Mouse (Mus musculus): Measurements from ENCODE around the gene Klk13. TPM values are rescaled to one million over a fixed set of nuclear protein-coding genes. Genes with fewer than 3 reads are reported as not detected.
"Not testable (repeated sequence)": the region's sequence is repeated elsewhere in the genome, so short reads cannot be mapped to it uniquely, and the experiment has no call there.

Gene Klk13
- polyA plus RNA-seq (2014; fragmentation: Nextera tagmentation; extraction: Ambion mirVana) = 0.86 and 1.2 TPM in 2 replicates

DNA sequence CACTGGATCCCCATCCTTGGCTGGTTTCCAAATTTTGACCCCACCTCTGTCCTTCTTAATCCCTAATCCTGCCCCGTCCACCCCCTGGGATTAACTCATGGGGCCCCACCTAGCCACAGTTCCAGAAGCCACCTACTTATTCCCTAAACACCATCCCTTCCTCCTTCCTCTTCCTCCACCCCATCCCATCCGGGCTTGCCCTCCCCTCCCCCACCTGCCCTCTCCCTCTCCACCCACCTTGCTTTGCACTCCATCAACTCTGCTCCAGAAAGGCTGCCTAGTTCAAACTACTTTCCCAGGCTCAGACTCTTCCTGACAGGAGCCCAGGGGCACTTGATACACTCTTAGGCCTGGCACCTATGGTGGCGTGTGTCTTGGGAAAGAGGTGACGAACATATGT lies at the start of gene Klk13:
Gene Klk13 (plus strand): TSS at position 301 of the 400 bp plus-strand sequence.
- Histone ChIP-seq H3K4me3 (ENCODE audit: low read depth, low read length) (no peak within 1 kb of the TSS), H3K4me1 (replicated peaks; ENCODE audit: control insufficient read depth, insufficient read depth, low read length) (no peaks in the 10 kb centered on the region), H3K27me3 (replicated peaks; ENCODE audit: control insufficient read depth, insufficient read depth, low read length) (no peaks in the 10 kb centered on the region), H3K27ac (ENCODE audit: low read depth) (no peak within 1 kb of the TSS), H3K36me3 (ENCODE audit: control insufficient read depth, insufficient read depth, low read length) (no peaks in the 10 kb centered on the region), H3K4me2 (ENCODE audit: low read length) (peak within 1 kb of the TSS; percentile 6; the same call in 1 of the 2 replicates), H3K9ac (ENCODE audit: low read length) (no peak within 1 kb of the TSS), H3K9me3 (ENCODE audit: control insufficient read depth, low read length) (no peaks in the 10 kb centered on the region)
- 64% methylated on average over 4 of the region's 4 CpGs for WGBS
- ATAC-seq (replicated peaks; ENCODE audit: low FRiP score, low TSS enrichment, low read depth) (no peak), DNase-seq (ENCODE audit: low spot score) (no peak)

DNA sequence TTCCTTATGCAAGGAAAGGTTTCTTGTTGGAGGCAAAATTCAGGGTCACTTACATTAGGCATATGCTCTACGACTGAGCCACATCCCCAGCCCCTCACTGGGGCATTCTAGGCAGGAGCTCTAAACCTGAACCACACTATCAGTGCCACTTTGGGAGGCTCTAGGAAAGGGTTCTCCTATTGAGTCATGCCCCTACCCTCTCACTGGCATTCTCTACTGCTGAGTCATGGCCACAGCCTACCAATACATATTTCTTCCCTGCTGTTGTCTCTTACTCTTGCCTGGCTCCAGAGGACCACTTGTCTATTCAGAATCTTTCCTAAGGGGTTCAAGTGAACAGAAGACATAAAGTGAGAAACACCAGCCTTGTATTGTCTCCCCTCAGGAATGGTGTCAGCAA lies 49.6 kb upstream of the Klk13 start:
- WGBS = 91% methylated on average over 1 of the region's 1 CpGs
- H3K4me2 ChIP-seq (ENCODE audit: low read length) = no peak overlapping the region
- no peak overlapping the region for H3K4me3 ChIP-seq (ENCODE audit: low read depth, low read length)
- H3K9ac ChIP-seq (ENCODE audit: low read length) = no peak overlapping the region
- H3K4me1 ChIP-seq (replicated peaks; ENCODE audit: control insufficient read depth, insufficient read depth, low read length) = no peaks in the 10 kb centered on the region
- no peaks in the 10 kb centered on the region for H3K36me3 ChIP-seq (ENCODE audit: control insufficient read depth, insufficient read depth, low read length)
- no peak overlapping the region for H3K27ac ChIP-seq (ENCODE audit: low read depth)
- ATAC-seq (replicated peaks; ENCODE audit: low FRiP score, low TSS enrichment, low read depth) (no peak), DNase-seq (ENCODE audit: low spot score) (no peak)
- no peaks in the 10 kb centered on the region for H3K9me3 ChIP-seq (ENCODE audit: control insufficient read depth, low read length)
- H3K27me3 ChIP-seq (replicated peaks; ENCODE audit: control insufficient read depth, insufficient read depth, low read length) = no peaks in the 10 kb centered on the region

DNA sequence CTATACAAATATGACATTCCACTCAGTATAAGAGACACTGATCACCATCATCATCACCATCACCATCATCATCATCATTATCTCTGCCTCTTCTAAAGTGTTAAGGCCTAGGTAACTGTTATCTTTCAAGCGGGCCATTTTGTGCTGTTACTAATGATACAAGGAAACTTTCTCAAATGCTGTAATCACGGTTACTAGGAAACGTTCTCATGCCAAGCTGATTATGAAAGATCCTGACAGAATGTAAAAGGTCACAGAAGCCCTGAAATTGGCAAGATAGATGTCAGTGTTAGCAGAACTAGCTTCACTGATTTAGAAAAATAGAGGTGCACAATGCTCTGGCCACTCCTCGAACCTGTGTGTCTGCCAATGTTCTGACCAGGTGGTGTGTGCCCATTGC lies 45.1 kb upstream of the Klk13 start:
- ATAC-seq (replicated peaks; ENCODE audit: low FRiP score, low TSS enrichment, low read depth); H3K36me3 ChIP-seq (ENCODE audit: control insufficient read depth, insufficient read depth, low read length); H3K4me3 ChIP-seq (ENCODE audit: low read depth, low read length); H3K4me2 ChIP-seq (ENCODE audit: low read length); H3K4me1 ChIP-seq (replicated peaks; ENCODE audit: control insufficient read depth, insufficient read depth, low read length); H3K27ac ChIP-seq (ENCODE audit: low read depth); H3K9me3 ChIP-seq (ENCODE audit: control insufficient read depth, low read length); H3K27me3 ChIP-seq (replicated peaks; ENCODE audit: control insufficient read depth, insufficient read depth, low read length); DNase-seq (ENCODE audit: low spot score); H3K9ac ChIP-seq (ENCODE audit: low read length): not testable (repeated sequence)
- 84% methylated on average over 4 of the region's 4 CpGs for WGBS

DNA sequence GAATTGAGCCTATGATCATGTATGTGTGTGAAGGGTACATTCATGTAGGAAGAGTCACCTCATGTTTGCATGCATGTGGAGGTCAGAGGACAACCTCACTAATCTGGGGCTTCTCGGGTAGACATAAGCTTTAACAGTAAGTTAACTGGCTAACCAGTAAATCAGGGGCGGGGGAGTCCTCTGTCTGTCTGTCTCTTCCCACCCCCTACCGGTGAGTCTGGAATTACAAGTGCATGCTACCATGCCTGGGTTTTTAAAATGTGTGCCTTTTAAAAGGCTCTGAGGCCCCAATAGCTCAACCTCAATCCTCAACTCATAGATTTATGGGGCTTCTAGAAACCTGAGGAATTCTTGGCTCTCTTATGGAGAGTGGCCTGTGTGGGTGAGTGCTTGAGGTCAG lies 43.8 kb upstream of the Klk13 start:
- WGBS = 23% methylated on average over 3 of the region's 3 CpGs
- Histone ChIP-seq H3K4me2 (ENCODE audit: low read length) (no peak overlapping the region), H3K9me3 (ENCODE audit: control insufficient read depth, low read length) (no peaks in the 10 kb centered on the region)

DNA sequence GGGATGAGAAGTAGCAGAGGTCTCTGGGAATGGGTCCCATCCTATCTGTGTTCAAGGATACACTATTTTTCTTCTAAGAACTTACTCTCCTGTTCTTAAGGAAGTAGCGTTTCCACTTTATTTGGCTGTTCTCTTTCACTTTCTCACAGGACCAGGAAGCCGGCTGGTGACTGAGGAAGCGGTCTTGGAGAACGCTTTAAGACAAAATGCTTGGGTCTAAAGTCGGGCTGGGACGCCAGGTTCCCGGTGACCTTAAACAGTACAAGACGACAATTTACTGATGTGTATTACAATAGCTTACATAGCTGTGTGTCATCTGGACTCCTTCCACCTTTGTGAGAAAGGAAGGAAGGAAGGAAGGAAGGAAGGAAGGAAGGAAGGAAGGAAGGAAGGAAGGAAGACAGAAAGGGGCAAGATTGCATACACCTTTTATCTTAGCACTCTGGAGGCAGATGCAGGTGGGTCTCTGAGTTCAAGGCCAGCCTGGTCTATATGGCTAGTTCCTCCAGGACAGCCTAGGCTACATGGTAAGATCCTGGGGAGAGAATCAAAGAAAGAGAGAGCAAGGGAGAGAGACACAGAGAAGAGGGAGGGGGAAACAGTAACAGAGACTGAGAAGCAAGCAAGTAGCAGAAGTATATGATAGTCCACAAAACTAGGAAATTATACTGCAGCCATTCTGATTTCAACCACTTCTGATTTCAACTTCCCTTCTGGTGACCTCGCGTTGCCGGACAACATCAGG lies 41.1 kb upstream of the Klk13 start:
- peak; percentile 36; the same call in 1 of the 2 replicates for ATAC-seq (replicated peaks; ENCODE audit: low FRiP score, low TSS enrichment, low read depth)
- peak overlapping the region; percentile 35; the same call in 1 of the 2 replicates for H3K9ac ChIP-seq (ENCODE audit: low read length)
- WGBS = 68% methylated on average over 11 of the region's 11 CpGs

More for the DNA sequence above, 43.8 kb upstream of the Klk13 start:
- no peak overlapping the region for H3K27ac ChIP-seq (ENCODE audit: low read depth)
- DNase-seq (ENCODE audit: low spot score) (peak; percentile 62), ATAC-seq (replicated peaks; ENCODE audit: low FRiP score, low TSS enrichment, low read depth) (no peak)
- no peaks in the 10 kb centered on the region for H3K36me3 ChIP-seq (ENCODE audit: control insufficient read depth, insufficient read depth, low read length)
- H3K9ac ChIP-seq (ENCODE audit: low read length) = no peak overlapping the region
- H3K27me3 ChIP-seq (replicated peaks; ENCODE audit: control insufficient read depth, insufficient read depth, low read length) = no peaks in the 10 kb centered on the region
- no peak overlapping the region for H3K4me3 ChIP-seq (ENCODE audit: low read depth, low read length)
- peaks cover 13% of the 10 kb centered on the region for H3K4me1 ChIP-seq (replicated peaks; ENCODE audit: control insufficient read depth, insufficient read depth, low read length)

DNA sequence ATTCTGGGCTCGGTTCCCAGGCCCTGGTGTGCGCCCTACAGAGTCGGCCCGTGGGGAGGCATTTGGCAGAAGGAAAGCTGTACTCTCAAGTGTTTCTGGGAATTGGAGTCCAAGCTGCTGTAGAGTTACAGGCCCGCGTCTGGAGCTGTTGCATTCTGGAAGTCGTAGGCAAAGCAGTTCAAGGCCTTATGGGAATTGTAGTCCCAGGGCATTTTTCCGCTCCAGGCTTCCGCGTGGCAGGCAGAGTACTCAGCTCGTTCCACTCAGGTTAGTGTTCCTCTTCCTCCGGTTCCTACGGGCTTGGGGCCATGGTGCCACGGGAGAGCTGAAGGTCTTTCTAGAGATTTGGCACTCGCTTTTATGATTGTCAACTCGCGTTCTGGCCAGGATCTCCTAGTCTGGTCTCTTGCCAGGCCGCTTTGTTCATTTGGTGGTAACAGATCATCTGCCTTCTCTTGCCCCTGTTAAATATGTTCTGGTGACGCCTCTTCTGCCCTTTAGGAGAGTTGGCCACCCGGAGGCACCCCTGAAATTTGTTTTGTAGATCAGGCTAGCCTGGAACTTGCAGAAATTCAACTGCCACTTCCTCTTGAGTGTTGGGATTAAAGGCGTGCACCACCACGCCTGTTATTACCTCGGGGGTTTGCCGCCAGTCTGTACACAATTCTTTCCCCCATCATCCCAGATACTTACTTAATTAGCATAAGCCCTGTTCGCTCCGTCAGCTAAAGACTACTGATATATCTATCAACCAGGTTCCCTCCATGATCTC lies 40.4 kb upstream of the Klk13 start, which contains the start of gene Ctu1:
Gene Ctu1 (plus strand): TSS at position 208 of the 772 bp plus-strand sequence.
- ATAC-seq (replicated peaks; ENCODE audit: low FRiP score, low TSS enrichment, low read depth) (peak; percentile 86), DNase-seq (ENCODE audit: low spot score) (peak; percentile 88)
- H3K9me3 ChIP-seq (ENCODE audit: control insufficient read depth, low read length) = 0 out of 2 replicates have a peak, but pooled peaks cover 4% of the 10 kb centered on the region
- H3K9ac ChIP-seq (ENCODE audit: low read length) = peak within 1 kb of the TSS; percentile 75
- WGBS = under 1% methylated on average over 26 of the region's 26 CpGs
- H3K27ac ChIP-seq (ENCODE audit: low read depth) = peak within 1 kb of the TSS; percentile 38; the same call in 1 of the 2 replicates
- H3K4me2 ChIP-seq (ENCODE audit: low read length) = peak within 1 kb of the TSS; percentile 69
- no peaks in the 10 kb centered on the region for H3K27me3 ChIP-seq (replicated peaks; ENCODE audit: control insufficient read depth, insufficient read depth, low read length)
- H3K4me3 ChIP-seq (ENCODE audit: low read depth, low read length) = peak within 1 kb of the TSS; percentile 82
- peaks cover 13% of the 10 kb centered on the region for H3K4me1 ChIP-seq (replicated peaks; ENCODE audit: control insufficient read depth, insufficient read depth, low read length)
- peaks cover 26% of the 10 kb centered on the region for H3K36me3 ChIP-seq (ENCODE audit: control insufficient read depth, insufficient read depth, low read length)

More for the DNA sequence above, 41.1 kb upstream of the Klk13 start:
- Histone ChIP-seq H3K4me3 (ENCODE audit: low read depth, low read length) (peak overlapping the region; percentile 82), H3K36me3 (ENCODE audit: control insufficient read depth, insufficient read depth, low read length) (peaks cover 18% of the 10 kb centered on the region), H3K4me1 (replicated peaks; ENCODE audit: control insufficient read depth, insufficient read depth, low read length) (peaks cover 13% of the 10 kb centered on the region), H3K27me3 (replicated peaks; ENCODE audit: control insufficient read depth, insufficient read depth, low read length) (no peaks in the 10 kb centered on the region), H3K9me3 (ENCODE audit: control insufficient read depth, low read length) (no peaks in the 10 kb centered on the region), H3K4me2 (ENCODE audit: low read length) (peak overlapping the region; percentile 69), H3K27ac (ENCODE audit: low read depth) (no peak overlapping the region; the same call in 1 of the 2 replicates)
- no peak for DNase-seq (ENCODE audit: low spot score)

DNA sequence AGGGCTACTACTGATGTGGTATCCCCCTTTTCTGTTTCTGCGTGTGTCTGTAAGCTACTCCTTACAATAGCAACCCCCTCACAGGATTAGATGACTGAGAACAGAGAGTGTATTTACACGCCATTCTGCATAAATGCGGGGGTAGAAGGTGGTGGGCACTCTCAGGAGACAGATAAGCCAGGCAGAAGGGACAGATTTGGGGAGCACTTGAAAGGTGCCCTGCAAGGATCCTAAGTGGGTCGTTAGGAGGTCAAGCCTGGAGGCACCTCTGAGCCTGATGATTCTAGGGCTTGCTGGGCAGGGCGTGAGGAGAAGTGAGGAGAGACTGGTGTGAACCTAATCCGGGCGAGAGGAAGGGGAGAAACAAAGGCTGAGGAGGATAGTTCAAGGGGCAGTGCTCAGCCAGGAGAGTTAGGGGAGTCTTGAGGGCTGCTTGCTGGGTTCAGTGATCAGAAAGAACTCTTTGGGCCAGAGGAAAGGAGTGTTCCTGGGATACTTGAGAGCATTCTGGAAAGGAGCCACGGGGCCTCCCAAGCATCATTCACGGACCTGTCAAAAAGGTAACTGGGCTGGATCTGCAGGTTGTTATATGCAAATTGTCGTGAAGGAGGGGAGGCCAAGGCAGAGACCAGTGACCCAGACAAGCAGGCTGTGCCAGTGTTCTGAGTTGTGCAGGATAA lies 39.6 kb upstream of the Klk13 start:
- Histone ChIP-seq H3K27ac (ENCODE audit: low read depth) (no peak overlapping the region), H3K4me3 (ENCODE audit: low read depth, low read length) (peak overlapping the region; percentile 82), H3K9me3 (ENCODE audit: control insufficient read depth, low read length) (peaks cover 9% of the 10 kb centered on the region; the same call in 1 of the 2 replicates), H3K36me3 (ENCODE audit: control insufficient read depth, insufficient read depth, low read length) (peaks cover 33% of the 10 kb centered on the region), H3K27me3 (replicated peaks; ENCODE audit: control insufficient read depth, insufficient read depth, low read length) (no peaks in the 10 kb centered on the region), H3K4me2 (ENCODE audit: low read length) (peak overlapping the region; percentile 69), H3K4me1 (replicated peaks; ENCODE audit: control insufficient read depth, insufficient read depth, low read length) (peaks cover 13% of the 10 kb centered on the region), H3K9ac (ENCODE audit: low read length) (peak overlapping the region; percentile 75)
- ATAC-seq (replicated peaks; ENCODE audit: low FRiP score, low TSS enrichment, low read depth) = no peak
- WGBS = 7% methylated on average over 10 of the region's 10 CpGs
- DNase-seq (ENCODE audit: low spot score) = peak; percentile 63

DNA sequence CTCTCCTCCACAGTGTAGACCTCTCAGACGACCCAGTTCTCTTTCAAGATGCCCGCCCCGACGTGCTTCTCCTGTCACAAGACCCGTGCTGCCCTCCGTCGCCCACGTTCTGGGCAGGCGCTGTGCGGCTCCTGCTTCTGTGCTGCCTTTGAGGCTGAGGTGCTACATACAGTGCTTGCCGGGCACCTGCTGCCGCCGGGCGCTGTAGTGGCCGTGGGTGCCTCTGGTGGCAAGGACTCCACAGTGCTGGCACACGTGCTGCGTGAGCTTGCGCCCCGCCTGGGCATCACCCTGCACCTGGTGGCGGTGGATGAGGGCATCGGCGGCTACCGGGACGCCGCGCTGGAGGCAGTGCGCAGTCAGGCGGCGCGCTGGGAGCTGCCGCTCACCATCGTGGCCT lies 37.3 kb upstream of the Klk13 start:
- Histone ChIP-seq H3K27me3 (replicated peaks; ENCODE audit: control insufficient read depth, insufficient read depth, low read length) (no peaks in the 10 kb centered on the region), H3K9me3 (ENCODE audit: control insufficient read depth, low read length) (peaks cover 10% of the 10 kb centered on the region; the same call in 1 of the 2 replicates), H3K27ac (ENCODE audit: low read depth) (no peak overlapping the region), H3K4me3 (ENCODE audit: low read depth, low read length) (no peak overlapping the region), H3K36me3 (ENCODE audit: control insufficient read depth, insufficient read depth, low read length) (peaks cover 37% of the 10 kb centered on the region), H3K4me2 (ENCODE audit: low read length) (no peak overlapping the region), H3K4me1 (replicated peaks; ENCODE audit: control insufficient read depth, insufficient read depth, low read length) (peaks cover 13% of the 10 kb centered on the region), H3K9ac (ENCODE audit: low read length) (no peak overlapping the region)
- ATAC-seq (replicated peaks; ENCODE audit: low FRiP score, low TSS enrichment, low read depth) = no peak
- no peak for DNase-seq (ENCODE audit: low spot score)
- 92% methylated on average over 32 of the region's 32 CpGs for WGBS
